Mouse (Mus musculus): ENCODE measurements around the gene 2010300C02Rik.

GRCm38 (mm10) chr1:37633516-37633915, 86.4 kb downstream of the 2010300C02Rik start:
- TF ChIP-seq POLR2A (IDR thresholded peaks at IDR 0.05; ENCODE audit: low read depth, low read length) (no peak), CTCF (IDR thresholded peaks at IDR 0.05; ENCODE audit: extremely low read depth, insufficient read length, insufficient replicate concordance, low read depth, low read length) (no peak)
